Mouse (Mus musculus) heart, postnatal 0 days (tissue): ENCODE results near the gene Egfl8. TPM values are rescaled to one million over a fixed set of nuclear protein-coding genes. Genes with fewer than 3 reads are reported as not detected.

Experiments
- ATAC-seq: fragments of 200-750 bp; cut with Nextera tagmentation; 2 replicates; pipeline ENCODE4 v1.8.0; 2017; ENCODE audit warnings: low read depth, moderate number of reproducible peaks, moderate library complexity; ENCODE audit not compliant: insufficient read depth
- DNase-seq: peaks from one replicate; pipeline ENCODE4 v3.0.0-alpha.2; 2016; ENCODE audit warnings: low spot score
- H3K27ac ChIP-seq: fragments of 300-500 bp; sonication (generic); 2 replicates; pipeline ENCODE4 v1.5.1; 2014; ENCODE audit warnings: low read depth, mild to moderate bottlenecking
- H3K27me3 ChIP-seq: fragments of 300-500 bp; sonication (generic); 2 replicates; pipeline ENCODE4 v1.6.1; 2014; ENCODE audit warnings: low read length, mixed read lengths; ENCODE audit not compliant: control insufficient read depth, insufficient read depth
- H3K36me3 ChIP-seq: fragments of 300-500 bp; sonication (generic); replicated peaks from 2 replicates; pipeline ENCODE4 v1.6.1; 2014; ENCODE audit warnings: low read length, mixed read lengths; ENCODE audit not compliant: control insufficient read depth, insufficient read depth
- H3K4me1 ChIP-seq: fragments of 300-500 bp; sonication (generic); 2 replicates; pipeline ENCODE4 v1.6.1; 2014; ENCODE audit warnings: antibody characterized with exemption; ENCODE audit not compliant: control insufficient read depth, insufficient read depth
- H3K4me2 ChIP-seq: fragments of 300-500 bp; sonication (generic); 2 replicates; pipeline ENCODE4 v1.6.1; 2014; ENCODE audit warnings: low read depth, mild to moderate bottlenecking, low read length, moderate library complexity
- H3K4me3 ChIP-seq: fragments of 300-500 bp; sonication (generic); 2 replicates; pipeline ENCODE4 v1.5.1; 2014; ENCODE audit warnings: low read depth, low read length
- H3K9ac ChIP-seq: fragments of 300-500 bp; sonication (generic); replicated peaks from 2 replicates; pipeline ENCODE4 v1.6.1; 2014; ENCODE audit warnings: low read depth, low read length, mixed read lengths
- H3K9me3 ChIP-seq: fragments of 300-500 bp; sonication (generic); replicated peaks from 2 replicates; pipeline ENCODE4 v1.6.1; 2016; ENCODE audit warnings: low read length; ENCODE audit not compliant: control insufficient read depth
- CTCF ChIP-seq: IDR thresholded peaks from 2 replicates; pipeline ENCODE4 v1.5.1; 2016; ENCODE audit warnings: antibody characterized with exemption, control low read depth, low read depth
- EP300 ChIP-seq: IDR thresholded peaks from 2 replicates; pipeline ENCODE4 v1.6.1; 2016; ENCODE audit warnings: antibody characterized with exemption, low read depth
- WGBS: fragments of 180-500 bp; shearing (Covaris S2); extraction: QIAGEN DNeasy Blood & Tissue Kit; methylation state at CpG from one replicate; pipeline ENCODE4 v1.1.7; 2014; 5-methylcytosine and 5-hydroxymethylcytosine counted together
- polyA plus RNA-seq: library from polyadenylated mRNA; unstranded; fragments of >200 nt; fragmentation: Nextera tagmentation; extraction: Ambion mirVana; gene quantifications from 2 replicates; pipeline ENCODE4 v1.2.1, GENCODE M21; 2015
- total RNA-seq: library from RNA; depleted of rRNA; stranded (reverse); fragments of >200 nt; gene quantifications from 2 replicates; pipeline ENCODE4 v1.2.3, GENCODE M21; 2014; ENCODE audit warnings: low replicate concordance

Egfl8 gene
- total and polyA plus RNA-seq, 2 experiments from 2014 or later: 0.15 to 0.97 TPM

DNA sequence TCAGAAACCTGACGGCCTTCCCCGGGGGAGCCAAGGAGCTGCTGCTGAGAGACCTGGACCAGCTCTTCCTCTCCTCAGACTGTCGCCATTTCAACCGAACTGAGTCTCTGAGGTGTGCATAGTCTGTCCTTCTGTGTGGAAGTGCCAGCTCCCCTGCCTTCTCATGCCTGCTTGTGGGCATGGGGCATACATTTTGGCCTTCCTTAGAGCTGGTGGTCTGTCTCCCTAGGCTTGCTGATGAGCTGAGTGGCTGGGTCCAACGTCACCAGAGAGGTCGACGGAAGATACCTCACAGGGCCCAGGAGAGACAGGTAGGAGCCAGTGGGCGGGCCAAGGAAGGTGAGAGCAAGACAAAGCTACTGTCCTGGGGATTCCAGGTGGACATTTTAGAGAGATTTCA is 37.2 kb upstream of the Egfl8 start:
- 91% methylated on average over 8 of the region's 8 CpGs for WGBS
- TF ChIP-seq EP300 (no peak), CTCF (no peak)
- peaks cover 35% of the 10 kb centered on the region for H3K36me3 ChIP-seq

DNA sequence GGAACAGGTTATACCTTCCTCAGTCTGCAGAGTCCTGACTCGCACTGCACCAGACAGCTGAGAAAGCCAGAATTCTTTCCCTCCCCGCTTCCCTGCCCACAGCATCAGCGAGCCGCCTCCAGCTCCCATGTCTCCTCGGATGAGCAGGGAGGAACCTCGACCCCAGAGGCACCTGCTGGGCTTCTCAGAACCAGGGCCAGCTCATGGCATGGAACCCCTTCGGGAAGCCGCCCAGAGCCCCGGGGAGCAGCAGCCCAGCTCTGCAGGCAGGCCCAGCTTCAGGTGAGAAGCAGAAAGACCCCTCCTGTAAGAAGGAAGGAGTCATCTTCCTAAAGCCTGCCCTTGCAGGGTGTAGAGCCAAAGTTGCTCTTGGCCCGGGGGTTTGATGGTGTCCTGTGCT is 36.8 kb upstream of the Egfl8 start:
- no peak for TF ChIP-seq CTCF
- TF ChIP-seq EP300: no peak
- Histone ChIP-seq H3K27me3 (no peaks in the 10 kb centered on the region), H3K36me3 (peaks cover 35% of the 10 kb centered on the region), H3K4me1 (peaks cover 14% of the 10 kb centered on the region), H3K4me3 (no peak overlapping the region), H3K27ac (no peak overlapping the region), H3K4me2 (no peak overlapping the region), H3K9me3 (no peaks in the 10 kb centered on the region), H3K9ac (no peak overlapping the region)
- ATAC-seq: no peak
- DNase-seq: no peak
- 88% methylated on average over 10 of the region's 10 CpGs for WGBS

More for the DNA sequence above, 37.2 kb upstream of the Egfl8 start:
- DNase-seq (no peak), ATAC-seq (no peak)
- H3K27me3 ChIP-seq: no peaks in the 10 kb centered on the region
- H3K9ac ChIP-seq: no peak overlapping the region
- H3K27ac ChIP-seq: no peak overlapping the region
- no peak overlapping the region for H3K4me3 ChIP-seq
- H3K4me2 ChIP-seq: no peak overlapping the region
- no peaks in the 10 kb centered on the region for H3K9me3 ChIP-seq
- peaks cover 11% of the 10 kb centered on the region for H3K4me1 ChIP-seq

- H3K4me3 ChIP-seq: no peak overlapping the region
- no peak overlapping the region for H3K4me2 ChIP-seq
- H3K9ac ChIP-seq: no peak overlapping the region
- no peaks in the 10 kb centered on the region for H3K27me3 ChIP-seq
- peaks cover 13% of the 10 kb centered on the region for H3K4me1 ChIP-seq
- TF ChIP-seq CTCF (peak; percentile 53), EP300 (no peak)
- DNase-seq (no peak), ATAC-seq (no peak)
- H3K9me3 ChIP-seq: no peaks in the 10 kb centered on the region
- WGBS: 48% methylated on average over 19 of the region's 19 CpGs
- peaks cover 35% of the 10 kb centered on the region for H3K36me3 ChIP-seq
- H3K27ac ChIP-seq: no peak overlapping the region
Observed at GRCm38 (mm10) chr17:34651507-34652221, 35.9 kb upstream of the Egfl8 start.

- Histone ChIP-seq H3K27me3 (no peaks in the 10 kb centered on the region), H3K36me3 (peaks cover 35% of the 10 kb centered on the region), H3K4me1 (peaks cover 22% of the 10 kb centered on the region), H3K9me3 (no peaks in the 10 kb centered on the region), H3K27ac (no peak overlapping the region), H3K9ac (no peak overlapping the region), H3K4me2 (no peak overlapping the region), H3K4me3 (no peak overlapping the region)
- DNase-seq (no peak), ATAC-seq (no peak)
- TF ChIP-seq CTCF (no peak), EP300 (no peak)
- WGBS: 86% methylated on average over 14 of the region's 14 CpGs
Observed at GRCm38 (mm10) chr17:34650781-34651180, 35.0 kb upstream of the Egfl8 start.

GRCm38 (mm10) chr17:34649106-34649864 is 33.5 kb upstream of the Egfl8 start:
- peaks cover 35% of the 10 kb centered on the region for H3K36me3 ChIP-seq

More at GRCm38 (mm10) chr17:34649106-34649864, 33.5 kb upstream of the Egfl8 start:
- Histone ChIP-seq H3K27me3 (no peaks in the 10 kb centered on the region), H3K9ac (no peak overlapping the region), H3K9me3 (no peaks in the 10 kb centered on the region), H3K4me1 (peaks cover 21% of the 10 kb centered on the region), H3K4me2 (no peak overlapping the region), H3K4me3 (no peak overlapping the region), H3K27ac (no peak overlapping the region)
- 87% methylated on average over 18 of the region's 18 CpGs for WGBS
- TF ChIP-seq CTCF (no peak), EP300 (no peak)
- no peak for DNase-seq
- ATAC-seq: no peak
